Comparison of ENCODE assay signal across 11 mouse cellular contexts in genomic region chr15:50408985-50409384, GRCm38 (mm10).
"Had no signal": no experiment of that assay in that cellular context is flagged by ENCODE, and none has a peak within 500 bp of the region (broad histone marks: within the 10 kb centered on the region; RNA-seq: fewer than 3 reads in every experiment).

No protein-coding gene starts in this region.

- H3K4me1 ChIP-seq: limb, embryonic 15.5 days; liver, embryonic 13.5 days; midbrain, embryonic 15.5 days; neural tube, embryonic 13.5 days had no signal

- ATAC-seq: midbrain, embryonic 15.5 days had no signal

- H3K27me3 ChIP-seq: limb, embryonic 15.5 days; liver, embryonic 13.5 days; midbrain, embryonic 15.5 days; neural tube, embryonic 13.5 days had no signal

- DNase-seq: kidney, adult 2 months; kidney, postnatal 25 days; liver, embryonic 13.5 days; lung, adult 18-20 months; right cerebral cortex, postnatal 25 days; thymus, postnatal 4 days had no signal

- H3K4me2 ChIP-seq: limb, embryonic 15.5 days; liver, embryonic 13.5 days; midbrain, embryonic 11.5 days; midbrain, embryonic 15.5 days; neural tube, embryonic 13.5 days had no signal

- H3K4me3 ChIP-seq: left cerebral cortex, adult 2 months; limb, embryonic 15.5 days; liver, embryonic 13.5 days; midbrain, embryonic 15.5 days; neural tube, embryonic 13.5 days had no signal

- H3K9ac ChIP-seq: limb, embryonic 15.5 days; liver, embryonic 13.5 days; midbrain, embryonic 15.5 days; neural tube, embryonic 13.5 days had no signal

- H3K9me3 ChIP-seq: limb, embryonic 15.5 days; liver, embryonic 13.5 days; midbrain, embryonic 15.5 days had no signal

- H3K27ac ChIP-seq: left cerebral cortex, adult 2 months; limb, embryonic 15.5 days; liver, embryonic 13.5 days; midbrain, embryonic 15.5 days; neural tube, embryonic 13.5 days had no signal

- H3K36me3 ChIP-seq: limb, embryonic 15.5 days; liver, embryonic 13.5 days; midbrain, embryonic 15.5 days; neural tube, embryonic 13.5 days had no signal
